Mouse (Mus musculus) testis, adult 2 months (tissue): ENCODE measurements at regions not wholly inside any gene's neighbourhood (a gene's known extent, or its start where the extent isn't known, plus 50 kb on each side); places are given as distances from the start of the nearest gene placed in this dataset.

ENCODE experiments used
- CTCF ChIP-seq: fragments of 200-500 bp; IDR thresholded peaks from 2 replicates; pipeline ENCODE4 v1.5.1; 2012; ENCODE audit warnings: low read depth, mild to moderate bottlenecking, inconsistent platforms, low read length, moderate library complexity; ENCODE audit not compliant: control insufficient read depth, insufficient read depth, insufficient replicate concordance
- POLR2A ChIP-seq: fragments of 200-500 bp; IDR thresholded peaks from 2 replicates; pipeline ENCODE4 v1.6.1; 2012; ENCODE audit warnings: low read depth, mild to moderate bottlenecking, inconsistent platforms, low read length, moderate library complexity; ENCODE audit not compliant: control insufficient read depth

GRCm38 (mm10) chr1:67935762-67936500 is 813.1 kb downstream of the Cps1 start:
- TF ChIP-seq CTCF (no peak), POLR2A (no peak)
